Mouse (Mus musculus): ENCODE measurements around the gene Fhit.

- TF ChIP-seq GATA1 (IDR thresholded peaks at IDR 0.05; ENCODE audit: borderline replicate concordance, low read length), result no peak
- TF ChIP-seq FLI1 (IDR thresholded peaks at IDR 0.05; ENCODE audit: low read length), result no peak
Observed at GRCm38 (mm10) chr14:11157741-11158140, 4.1 kb downstream of the Fhit start.

Measured in megakaryocyte, embryonic 14.5 days (primary cell).